Comparison of ENCODE assay signal across 20 mouse cellular contexts in genomic region chr8:104086615-104087014, GRCm38 (mm10). TPM values are rescaled to one million over a fixed set of nuclear protein-coding genes. Genes with fewer than 3 reads are reported as not detected.
DNase-seq lines count a peak whose midpoint lies in the region; ATAC-seq and TF ChIP-seq lines count a peak whose summit lies in the region.
"Had no signal": no experiment of that assay in that cellular context is flagged by ENCODE, and none has a peak within 500 bp of the region (broad histone marks: within the 10 kb centered on the region; RNA-seq: fewer than 3 reads in every experiment).

No protein-coding gene starts in this region.

- H3K9me3 ChIP-seq in intestine, postnatal 0 days (ENCODE audit: control insufficient read depth): no peaks in the 10 kb centered on the region
- no peaks in the 10 kb centered on the region for H3K9me3 ChIP-seq in intestine, embryonic 15.5 days
- H3K9me3 ChIP-seq: limb, embryonic 10.5 days had no signal

- no peak overlapping the region for H3K4me2 ChIP-seq in intestine, postnatal 0 days (replicated peaks; ENCODE audit: low read depth)
- no peak overlapping the region for H3K4me2 ChIP-seq in intestine, embryonic 15.5 days (replicated peaks)
- H3K4me2 ChIP-seq: hindbrain, embryonic 14.5 days had no signal

- no peak for ATAC-seq in intestine, postnatal 0 days
- ATAC-seq in intestine, embryonic 15.5 days: no peak
- ATAC-seq in Patski: no peak
- 0 out of 2 replicates have a peak, but pooled peaks have one; percentile 26 for ATAC-seq in megakaryocyte-erythroid progenitor cell, adult 5-6 weeks (replicated peaks; ENCODE audit: low FRiP score, low TSS enrichment, poor library complexity, severe bottlenecking)
- no peak; the same call in 1 of the 2 replicates for ATAC-seq in frontal cortex, adult (ENCODE audit: low TSS enrichment)
- ATAC-seq: intestine, embryonic 16.5 days had no signal

- no peak overlapping the region for H3K9ac ChIP-seq in intestine, postnatal 0 days (ENCODE audit: low read depth, low read length)
- H3K9ac ChIP-seq in intestine, embryonic 15.5 days: no peak overlapping the region
- H3K9ac ChIP-seq: hindbrain, embryonic 14.5 days had no signal

- 83% methylated on average over 2 of the region's 2 CpGs for WGBS in intestine, postnatal 0 days
- 71% methylated on average over 2 of the region's 2 CpGs for WGBS in intestine, embryonic 15.5 days

- no peaks in the 10 kb centered on the region for H3K27me3 ChIP-seq in intestine, postnatal 0 days (replicated peaks; ENCODE audit: control insufficient read depth, insufficient read depth, low read length)
- H3K27me3 ChIP-seq in intestine, embryonic 15.5 days (replicated peaks): no peaks in the 10 kb centered on the region
- no peaks in the 10 kb centered on the region for H3K27me3 ChIP-seq in Patski

- H3K4me3 ChIP-seq in intestine, postnatal 0 days (ENCODE audit: low read depth, low read length): no peak overlapping the region
- H3K4me3 ChIP-seq in intestine, embryonic 15.5 days (replicated peaks): no peak overlapping the region
- H3K4me3 ChIP-seq: layer of hippocampus, adult 2 months; left cerebral cortex, adult 2 months; limb, embryonic 10.5 days; myocyte had no signal

- in situ Hi-C loops in Patski (cut with MboI; ENCODE audit: low pct_unique_long_range_greater_than_20kb): no loop called here

- POLR2A ChIA-PET in Patski (lab: Charles Lee): no interaction called here

- no peak overlapping the region for H3K27ac ChIP-seq in intestine, postnatal 0 days (ENCODE audit: low read depth, low read length)
- no peak overlapping the region for H3K27ac ChIP-seq in intestine, embryonic 15.5 days
- H3K27ac ChIP-seq: hindbrain, embryonic 14.5 days; left cerebral cortex, adult 2 months; limb, embryonic 10.5 days had no signal

- H3K4me1 ChIP-seq in intestine, postnatal 0 days (replicated peaks; ENCODE audit: control insufficient read depth, insufficient read depth, low read length): no peaks in the 10 kb centered on the region
- H3K4me1 ChIP-seq in intestine, embryonic 15.5 days (replicated peaks): no peaks in the 10 kb centered on the region
- H3K4me1 ChIP-seq: limb, embryonic 10.5 days had no signal

- DNase-seq in right cerebral cortex, postnatal 14 days: peak; percentile 1
- no peak for DNase-seq in right cerebral cortex, postnatal 36 days (ENCODE audit: low spot score in 2 of 2)
- no peak for DNase-seq in Patski (ENCODE audit: low read depth, low spot score)
- DNase-seq: cerebellum, adult 18-20 months; gastrocnemius, postnatal 14 days; heart, postnatal 10 days; lung, adult 2 months; midbrain, embryonic 14.5 days; thymus, postnatal 14 days had no signal

- TF ChIP-seq CTCF in intestine, postnatal 0 days (IDR thresholded peaks at IDR 0.05; ENCODE audit: low read depth): peak; percentile 52
- TF ChIP-seq CTCF in Patski (IDR thresholded peaks at IDR 0.05): peak; percentile 12

- H3K36me3 ChIP-seq in intestine, postnatal 0 days (ENCODE audit: control insufficient read depth, insufficient read depth): no peaks in the 10 kb centered on the region
- no peaks in the 10 kb centered on the region for H3K36me3 ChIP-seq in intestine, embryonic 15.5 days
- H3K36me3 ChIP-seq: limb, embryonic 10.5 days had no signal

- CTCF ChIA-PET in Patski (lab: Charles Lee): interaction anchor here (0.9 to 1.4 kb wide), 2 partner anchors 9 to 15 kb away, joined by 3 to 4 read pairs; no protein-coding TSS in a partner anchor

RNA-seq across cellular contexts. Expression of gene Cdh5, which starts 14.8 kb away (rescaled TPM):
- 12.1 and 12.4 TPM in 2 replicates for polyA plus RNA-seq in intestine, postnatal 0 days (2015; fragmentation: Nextera tagmentation; extraction: Ambion mirVana)
- 25.3 and 26.0 TPM in 2 replicates for polyA plus RNA-seq in intestine, embryonic 15.5 days (2015; fragmentation: Nextera tagmentation; extraction: Ambion mirVana)
- not detected for polyA plus RNA-seq in Patski (2021)
- not detected in 2 replicates for total RNA-seq in megakaryocyte-erythroid progenitor cell, adult 5-6 weeks (2014; fragmentation: Nextera tagmentation)
- not detected in 2 replicates for total RNA-seq in megakaryocyte-erythroid progenitor cell, adult 5-6 weeks (2017)
- total RNA-seq: MEL had no signal

Comparison
In these comparisons a context has a peak if more than half of its experiments do, and no peak if none do; other contexts are left out.
1. RNA of gene Cdh5, which starts 14.8 kb away (polyA plus RNA-seq): 25.3 to 26.0 TPM in intestine, embryonic 15.5 days and 12.1 to 12.4 TPM in intestine, postnatal 0 days; not detected in Patski (single experiment); every median in the first group is over 10 times any median in the second.